Mouse (Mus musculus): ENCODE results near the gene Ahnak.

DNA sequence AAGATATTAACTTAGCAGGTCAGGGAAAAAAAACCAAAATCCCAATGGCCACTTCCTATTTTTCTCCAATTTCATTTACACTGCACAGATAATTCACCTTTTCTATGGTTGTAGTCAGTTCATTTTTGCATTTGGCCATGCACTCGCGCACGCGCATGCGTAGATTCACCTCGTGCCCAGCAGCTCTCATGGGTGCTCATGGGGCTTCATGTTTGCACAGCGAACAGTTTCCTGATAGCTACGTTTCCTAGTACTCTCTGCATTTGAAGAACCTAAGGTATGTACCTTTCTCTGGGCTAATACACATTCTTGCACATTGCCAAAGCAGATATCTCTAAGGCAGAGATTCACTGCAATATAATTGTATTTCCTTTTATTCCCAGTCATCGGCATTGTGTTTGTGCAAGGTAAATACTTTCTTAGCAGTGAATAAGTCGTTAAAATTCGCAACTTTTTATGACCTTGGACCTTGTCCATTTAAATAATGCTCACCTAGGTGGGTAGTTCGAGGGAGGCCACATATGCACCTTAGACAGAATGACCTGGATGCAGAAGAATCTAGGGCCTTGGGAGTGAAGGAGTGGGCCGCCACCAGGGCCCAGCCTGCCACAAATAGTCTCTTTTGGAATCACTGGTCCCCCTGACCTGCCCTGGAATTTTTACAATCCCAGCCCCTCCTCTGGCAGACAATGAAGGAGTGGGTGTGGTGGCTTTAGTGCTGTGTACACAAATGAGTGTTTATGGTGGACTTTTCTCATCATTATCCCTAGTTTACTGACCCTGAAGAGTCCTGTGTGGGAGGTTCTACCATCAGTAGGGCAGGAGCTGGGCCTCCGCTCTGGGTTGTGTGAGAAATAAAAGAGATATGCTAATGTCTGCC lies 92.5 kb downstream of the Ahnak start:
- no peak for TF ChIP-seq POLR2A (IDR thresholded peaks at IDR 0.05; ENCODE audit: insufficient read depth, low read depth, low read length)
- no peak for TF ChIP-seq CTCF (IDR thresholded peaks at IDR 0.05; ENCODE audit: insufficient read depth, low read depth, low read length)

All from olfactory bulb, adult 2 months (tissue).